Mouse (Mus musculus): Measurements from ENCODE around the gene Krt87.

The Krt87 gene

GRCm38 (mm10) chr15:101438555-101438954 lies at the start of gene Krt87:
Krt87 (minus strand) TSS chr15:101438804.
- in situ Hi-C loops (cut with MboI, MseI) = no loop called here

- in situ Hi-C loops (cut with MboI, MseI) = no loop called here
Observed at GRCm38 (mm10) chr15:101485911-101486635, 47.5 kb upstream of the Krt87 start.

- in situ Hi-C loops (cut with MboI, MseI) = no loop called here
Observed at GRCm38 (mm10) chr15:101484939-101485338, 46.3 kb upstream of the Krt87 start.

DNA sequence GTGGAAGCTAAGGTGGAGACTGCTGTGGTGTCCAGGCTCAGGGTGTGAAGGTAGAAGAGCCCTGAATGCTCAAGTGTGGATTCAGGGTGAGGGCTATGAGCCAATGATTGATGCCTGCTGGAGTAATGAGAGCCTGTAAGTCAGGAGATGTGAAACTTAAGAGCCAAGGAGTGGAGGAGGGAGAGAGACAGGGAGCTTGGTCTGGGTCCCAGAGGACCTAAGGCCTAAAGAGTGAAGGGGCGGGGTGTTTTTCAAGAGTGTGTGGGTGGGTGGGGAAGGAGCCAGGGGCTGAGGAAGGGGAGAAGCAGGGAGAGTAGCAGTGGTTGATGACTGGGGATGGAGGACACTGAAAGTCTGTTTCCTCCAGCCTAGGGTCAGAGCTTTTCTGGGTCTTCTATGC lies 45.0 kb upstream of the Krt87 start:
- in situ Hi-C loops (cut with MboI, MseI) = no loop called here

DNA sequence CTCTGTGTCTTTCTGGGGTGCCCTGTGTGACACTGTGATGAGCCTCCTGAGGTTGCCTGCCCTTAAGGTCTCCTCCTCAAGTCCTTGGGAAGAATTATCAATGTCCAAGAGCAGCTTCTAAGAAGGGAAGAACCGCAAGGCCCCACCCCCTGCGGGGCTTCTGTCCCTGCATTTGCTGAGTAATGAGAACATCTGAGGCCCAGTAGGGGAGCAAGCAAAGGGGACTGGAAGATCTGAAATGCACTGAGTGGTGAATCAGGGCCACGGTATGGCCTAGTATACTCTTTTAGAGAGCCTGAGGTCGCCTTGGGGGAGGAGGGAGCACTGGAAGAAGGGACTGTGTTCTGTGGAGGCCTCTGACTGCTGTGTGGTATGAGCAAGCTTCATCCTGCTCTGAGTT lies 43.5 kb upstream of the Krt87 start:
- in situ Hi-C loops (cut with MboI, MseI) = no loop called here

GRCm38 (mm10) chr15:101479666-101480060 lies 41.1 kb upstream of the Krt87 start:
- in situ Hi-C loops (cut with MboI, MseI) = no loop called here

- in situ Hi-C loops (cut with MboI, MseI) = no loop called here
Observed at GRCm38 (mm10) chr15:101479007-101479665, 40.5 kb upstream of the Krt87 start.

- in situ Hi-C loops (cut with MboI, MseI) = no loop called here
Observed at GRCm38 (mm10) chr15:101472952-101473528, 34.4 kb upstream of the Krt87 start, which contains the start of gene Krt86. Krt86 (plus strand) TSS chr15:101473478.

- in situ Hi-C loops (cut with MboI, MseI) = no loop called here
Observed at GRCm38 (mm10) chr15:101469093-101469492, 30.5 kb upstream of the Krt87 start.

DNA sequence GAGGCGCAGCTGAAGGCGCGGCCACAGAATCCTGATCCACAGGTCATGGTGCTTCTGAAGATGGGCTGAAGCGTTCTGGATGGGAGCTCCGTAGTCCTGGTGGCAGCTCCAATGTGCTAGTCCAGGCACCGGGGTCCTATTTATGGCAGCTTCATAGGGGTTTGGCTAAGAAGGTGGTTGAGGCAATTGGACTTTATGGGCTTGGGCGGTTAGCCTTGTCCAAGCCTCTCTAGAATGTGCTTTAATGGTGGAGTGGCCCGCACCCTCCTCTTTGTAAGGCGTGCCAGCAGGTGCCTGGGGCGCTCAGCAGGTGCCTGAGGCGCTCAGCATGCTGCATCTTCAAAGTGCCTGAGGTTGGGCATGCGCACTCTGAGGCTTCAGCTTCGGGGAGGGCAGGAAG lies 25.0 kb upstream of the Krt87 start, which contains the start of gene Krt81:
Krt81 (minus strand) TSS at position 101 of the 400 bp plus-strand sequence.
- in situ Hi-C loops (cut with MboI, MseI) = no loop called here

DNA sequence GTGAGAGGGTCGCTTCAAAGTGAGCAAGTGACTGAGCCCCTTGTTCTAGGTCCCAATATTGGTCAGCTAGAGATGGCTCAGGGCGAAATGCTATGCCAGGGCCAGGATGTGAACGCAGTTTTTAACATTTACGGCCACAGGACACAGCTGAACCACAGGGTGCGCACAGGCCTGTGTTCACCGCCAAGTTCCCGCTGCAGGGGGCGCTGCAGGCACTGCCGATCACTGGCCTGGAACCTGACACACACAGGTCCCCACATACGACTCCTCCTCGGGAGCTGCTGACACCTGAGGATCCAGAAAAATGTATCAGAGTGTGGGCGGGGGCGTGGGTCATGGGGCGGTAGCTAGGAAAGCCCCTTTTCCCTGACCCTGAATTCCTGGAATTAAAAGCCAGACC lies 20.7 kb upstream of the Krt87 start:
- in situ Hi-C loops (cut with MboI, MseI) = loop anchor here (5.0 kb wide), 1 partner anchor 33 kb away; the partner anchor contains the start of gene Krt83

DNA sequence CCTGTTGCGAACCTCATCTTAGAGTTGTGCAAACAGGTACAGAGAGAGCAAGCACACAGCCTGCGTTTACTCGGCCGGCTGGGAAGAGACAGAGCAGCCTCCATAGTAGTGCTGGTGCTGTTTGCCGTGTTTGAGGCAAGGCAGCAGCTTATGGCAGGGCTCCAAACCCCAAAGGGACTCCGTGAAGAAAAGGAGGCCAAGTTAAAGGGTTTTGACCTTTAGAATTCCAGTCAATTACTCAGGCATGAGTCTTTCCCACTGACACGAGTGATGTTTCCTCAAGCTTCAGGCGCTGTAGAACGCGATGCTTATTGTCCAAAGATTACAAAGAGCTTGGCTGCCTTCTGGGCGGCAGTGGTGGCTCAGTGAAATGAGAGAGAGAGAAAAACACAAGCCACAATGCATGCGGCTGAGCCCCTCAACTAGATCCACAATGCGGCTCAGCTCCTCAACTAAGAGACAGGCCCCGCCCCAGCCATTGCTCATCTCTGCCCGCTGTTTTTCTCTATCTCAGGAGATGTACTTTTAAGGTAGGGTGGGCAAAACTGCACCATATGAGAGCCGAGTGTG lies 19.8 kb upstream of the Krt87 start:
- in situ Hi-C loops (cut with MboI, MseI) = loop anchor here (5.0 kb wide), 1 partner anchor 34 kb away; the partner anchor contains the start of gene Krt83

- in situ Hi-C loops (cut with MboI, MseI) = loop anchor here (5.0 kb wide), 1 partner anchor 36 kb away; the partner anchor contains the start of gene Krt83
Observed at GRCm38 (mm10) chr15:101455891-101456290, 17.3 kb upstream of the Krt87 start.

- in situ Hi-C loops (cut with MboI, MseI) = loop anchor here (5.0 kb wide), 1 partner anchor 37 kb away; the partner anchor contains the start of gene Krt83
Observed at GRCm38 (mm10) chr15:101455292-101455691, 16.7 kb upstream of the Krt87 start.

DNA sequence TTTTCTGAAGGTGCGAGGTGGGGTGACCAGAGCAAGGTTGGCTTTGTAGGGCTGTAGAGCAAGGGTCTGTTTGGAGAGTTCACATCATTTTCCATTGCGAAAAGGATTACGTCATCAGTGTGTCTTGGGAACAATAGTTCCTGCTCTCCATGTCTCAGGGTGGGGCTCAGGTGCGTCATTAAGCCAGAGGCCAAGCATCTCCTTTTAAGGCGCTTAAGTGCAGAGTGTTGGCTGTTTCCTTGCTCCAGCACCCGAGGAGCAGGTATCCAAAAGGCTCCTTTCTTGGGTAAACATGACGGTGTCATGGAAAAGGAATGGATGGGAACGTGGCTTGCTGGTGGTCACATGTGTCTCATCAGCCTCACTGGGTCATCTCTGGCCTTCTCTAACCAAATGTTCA lies 16.2 kb upstream of the Krt87 start:
- in situ Hi-C loops (cut with MboI, MseI) = loop anchor here (5.0 kb wide), 1 partner anchor 38 kb away; the partner anchor contains the start of gene Krt83

DNA sequence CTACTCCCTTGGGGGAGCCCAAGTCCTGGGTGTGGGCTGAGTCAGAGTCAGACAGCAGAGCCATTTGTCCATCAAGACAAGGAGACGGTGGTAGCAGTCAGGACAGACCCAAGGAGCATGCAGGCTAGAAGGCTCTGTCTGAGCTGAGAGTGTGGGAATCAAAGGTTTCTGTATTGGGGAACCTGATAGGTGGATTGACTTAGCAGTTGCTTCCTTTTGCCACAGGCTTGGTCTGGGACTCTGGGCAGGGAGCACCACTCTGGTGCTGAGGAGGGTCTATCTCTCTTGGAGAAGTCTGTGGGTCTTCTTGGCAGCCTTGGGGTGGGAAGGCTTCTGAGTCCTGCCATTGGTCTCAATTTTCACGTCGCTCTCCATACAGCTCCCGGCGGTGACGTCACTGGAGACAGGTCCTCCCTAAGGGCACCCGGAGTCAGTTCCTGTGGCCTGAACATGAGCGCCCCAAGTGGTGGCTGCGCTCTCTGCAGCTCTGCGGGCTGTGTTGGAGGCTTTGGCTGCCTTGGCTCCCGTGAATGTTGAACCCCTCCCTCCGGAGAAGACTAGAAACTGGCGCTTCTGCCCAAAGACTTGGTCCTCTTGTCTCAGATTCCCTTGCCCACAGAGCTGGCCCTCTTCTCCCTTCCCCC lies 14.6 kb upstream of the Krt87 start:
- in situ Hi-C loops (cut with MboI, MseI) = no loop called here

- in situ Hi-C loops (cut with MboI, MseI) = no loop called here
Observed at GRCm38 (mm10) chr15:101447444-101447843, 8.8 kb upstream of the Krt87 start, which contains the start of gene Krt88. Krt88 (plus strand) TSS chr15:101447744.

- in situ Hi-C loops (cut with MboI, MseI) = no loop called here
Observed at GRCm38 (mm10) chr15:101446572-101446971, 8.0 kb upstream of the Krt87 start.

DNA sequence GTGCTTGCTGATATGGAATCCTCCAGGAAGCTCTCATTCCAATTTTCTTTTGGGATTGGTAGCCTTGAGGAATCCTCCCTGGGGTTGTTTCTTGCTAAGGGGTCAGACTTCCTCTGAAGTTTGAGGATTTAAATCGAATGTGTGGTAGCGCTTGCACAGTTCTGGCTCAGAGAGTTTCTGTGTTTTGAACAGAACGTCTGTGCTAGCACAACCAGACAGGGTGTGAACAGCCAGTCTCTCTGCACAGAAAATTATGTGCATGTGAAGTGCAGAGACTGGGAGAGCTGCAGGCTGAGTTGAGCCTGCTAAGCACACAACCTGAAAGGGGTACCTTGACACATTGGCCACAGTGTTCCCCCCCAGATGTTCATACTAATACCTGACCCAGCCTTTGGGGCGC lies 2.2 kb upstream of the Krt87 start:
- in situ Hi-C loops (cut with MboI, MseI) = no loop called here

- in situ Hi-C loops (cut with MboI, MseI) = no loop called here
Observed at GRCm38 (mm10) chr15:101436611-101437010, 2.0 kb downstream of the Krt87 start.

GRCm38 (mm10) chr15:101424914-101425313 lies 13.7 kb downstream of the Krt87 start:
- in situ Hi-C loops (cut with MboI, MseI) = no loop called here
